ENCODE assay signal across 25 mouse cellular contexts in genomic region chr11:4641185-4641584, GRCm38 (mm10). TPM values are rescaled to one million over a fixed set of nuclear protein-coding genes. Genes with fewer than 3 reads are reported as not detected.
"Had no signal": no experiment of that assay in that cellular context is flagged by ENCODE, and none has a peak within 500 bp of the region (broad histone marks: within the 10 kb centered on the region; RNA-seq: fewer than 3 reads in every experiment).

No protein-coding gene starts in this region.

- H3K9me3 ChIP-seq: limb, embryonic 15.5 days; liver, embryonic 12.5 days; megakaryocyte, embryonic 14.5 days; midbrain, embryonic 13.5 days; midbrain, embryonic 15.5 days; neural tube, embryonic 13.5 days; neural tube, embryonic 15.5 days; stomach, embryonic 15.5 days had no signal

- H3K36me3 ChIP-seq: stomach, embryonic 15.5 days had no signal

- DNase-seq: lung, embryonic 14.5 days; right cerebral cortex, postnatal 14 days; thymus, adult 2 months; thymus, postnatal 25 days; thymus, postnatal 4 days had no signal

- H3K27ac ChIP-seq: limb, embryonic 15.5 days; liver, embryonic 12.5 days; liver, embryonic 14.5 days; macrophage; midbrain, embryonic 13.5 days; midbrain, embryonic 15.5 days; neural tube, embryonic 13.5 days; neural tube, embryonic 15.5 days; stomach, embryonic 15.5 days; stomach, postnatal 0 days had no signal

- H3K4me3 ChIP-seq: limb, embryonic 15.5 days; liver, embryonic 12.5 days; megakaryocyte, embryonic 14.5 days; midbrain, embryonic 13.5 days; midbrain, embryonic 15.5 days; neural tube, embryonic 13.5 days; neural tube, embryonic 15.5 days; stomach, embryonic 15.5 days had no signal

- H3K27me3 ChIP-seq: limb, embryonic 15.5 days; liver, embryonic 12.5 days; megakaryocyte, embryonic 14.5 days; midbrain, embryonic 13.5 days; midbrain, embryonic 15.5 days; neural tube, embryonic 13.5 days; neural tube, embryonic 15.5 days; stomach, embryonic 15.5 days had no signal

RNA-seq across cellular contexts. Expression of gene Gm11032, which starts 21.3 kb away (rescaled TPM):
- total RNA-seq: liver, adult 2 months; megakaryocyte progenitor cell, adult 5-6 weeks; midbrain, postnatal 0 days; monocyte, adult 5-6 weeks had no signal
- polyA plus RNA-seq: limb, embryonic 15.5 days; liver, adult 2 months; liver, embryonic 12.5 days; liver, embryonic 14.5 days; liver, embryonic 16.5 days; lung, embryonic 14.5 days; macrophage; midbrain, embryonic 11.5 days; midbrain, embryonic 13.5 days; midbrain, embryonic 15.5 days; midbrain, postnatal 0 days; neural tube, embryonic 11.5 days; neural tube, embryonic 13.5 days; neural tube, embryonic 15.5 days; spleen, adult 2 months; stomach, embryonic 15.5 days; stomach, postnatal 0 days; testis, adult 2 months; thymus, adult 2 months had no signal
